Mouse (Mus musculus): ENCODE measurements at regions not wholly inside any gene's neighbourhood (a gene's known extent, or its start where the extent isn't known, plus 50 kb on each side); places are given as distances from the start of the nearest gene placed in this dataset.

DNA sequence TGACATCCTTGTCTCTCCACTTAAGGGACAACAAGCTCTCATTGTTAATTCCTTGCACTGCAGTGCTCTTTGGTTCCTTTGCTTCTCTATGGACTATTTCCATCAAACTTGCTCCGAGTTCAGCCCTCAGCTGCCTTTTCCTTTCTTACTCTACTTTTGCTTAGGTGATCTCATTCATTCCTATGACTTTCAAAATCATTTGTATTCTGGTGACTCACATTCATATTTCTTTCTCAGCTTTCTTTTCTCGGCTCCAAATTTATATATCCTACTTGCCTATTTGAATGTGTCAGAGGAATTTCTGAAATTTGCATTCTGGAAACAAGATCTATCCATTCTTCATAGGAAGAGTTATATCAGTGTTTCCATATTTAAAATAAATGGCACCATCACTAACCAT, 456.9 kb downstream of the Cps1 start:
- TF ChIP-seq CTCF (IDR thresholded peaks at IDR 0.05; ENCODE audit: low read depth, low read length): no peak
- no peak for TF ChIP-seq POLR2A (IDR thresholded peaks at IDR 0.05; ENCODE audit: borderline replicate concordance, low read depth, low read length)

Measured in bone marrow macrophage, adult 2 months (primary cell).